Mouse (Mus musculus): ENCODE results near the gene Ltbp4. TPM values are rescaled to one million over a fixed set of nuclear protein-coding genes. Genes with fewer than 3 reads are reported as not detected.

Gene Ltbp4
- polyA plus RNA-seq, 1 experiment from 2014 or later: 40.7 TPM

DNA sequence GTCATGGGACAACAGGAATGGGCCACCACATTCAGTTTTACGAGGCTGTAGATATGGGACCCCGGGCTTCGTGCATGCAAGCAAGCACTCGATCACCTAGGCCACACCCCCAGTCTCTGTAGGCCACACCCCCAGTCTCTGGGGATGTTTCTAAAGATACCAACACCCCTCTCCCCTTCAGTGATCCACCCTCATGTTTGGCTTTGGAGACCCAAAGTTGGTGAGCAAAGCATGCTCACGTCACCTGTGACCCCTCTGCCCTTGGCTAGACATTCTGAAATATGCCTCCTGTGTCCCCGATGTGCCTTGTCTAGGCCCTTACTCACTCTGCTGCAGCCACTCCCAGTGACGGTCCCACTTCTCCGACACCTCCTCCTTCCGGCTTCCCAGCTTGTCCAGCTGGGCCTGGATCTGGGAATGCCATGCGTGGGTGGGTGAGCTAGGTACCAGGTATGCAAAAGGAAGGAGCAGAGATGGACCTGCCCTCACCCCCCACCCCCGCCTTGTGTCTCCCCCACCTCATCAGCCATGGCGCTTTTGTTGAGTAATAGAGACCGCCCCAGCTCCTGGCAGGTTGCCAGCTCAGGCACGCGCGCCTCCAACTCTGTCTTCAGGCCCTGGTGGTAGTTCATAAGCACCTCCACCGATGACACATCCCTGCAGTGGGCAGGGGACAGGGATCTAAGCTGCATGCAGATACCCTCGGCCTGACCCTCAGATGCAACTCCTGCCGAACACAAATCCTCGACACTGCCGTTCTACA, 28.8 kb upstream of the Ltbp4 start:
- Histone ChIP-seq H3K4me2 (replicated peaks; ENCODE audit: low read depth) (no peak overlapping the region; the same call in 1 of the 2 replicates), H3K27ac (ENCODE audit: low read depth, low read length) (no peak overlapping the region), H3K9ac (ENCODE audit: low read depth, low read length) (no peak overlapping the region), H3K9me3 (ENCODE audit: control insufficient read depth) (peaks cover 6% of the 10 kb centered on the region; the same call in 1 of the 2 replicates), H3K4me1 (replicated peaks; ENCODE audit: control insufficient read depth, insufficient read depth, low read length) (no peaks in the 10 kb centered on the region), H3K36me3 (ENCODE audit: control insufficient read depth, insufficient read depth) (no peaks in the 10 kb centered on the region), H3K27me3 (replicated peaks; ENCODE audit: control insufficient read depth, insufficient read depth, low read length) (peaks cover 85% of the 10 kb centered on the region), H3K4me3 (ENCODE audit: low read depth, low read length) (no peak overlapping the region)
- WGBS: 35% methylated on average over 21 of the region's 21 CpGs
- no peak for ATAC-seq
- no peak for TF ChIP-seq CTCF (IDR thresholded peaks at IDR 0.05; ENCODE audit: low read depth)

DNA sequence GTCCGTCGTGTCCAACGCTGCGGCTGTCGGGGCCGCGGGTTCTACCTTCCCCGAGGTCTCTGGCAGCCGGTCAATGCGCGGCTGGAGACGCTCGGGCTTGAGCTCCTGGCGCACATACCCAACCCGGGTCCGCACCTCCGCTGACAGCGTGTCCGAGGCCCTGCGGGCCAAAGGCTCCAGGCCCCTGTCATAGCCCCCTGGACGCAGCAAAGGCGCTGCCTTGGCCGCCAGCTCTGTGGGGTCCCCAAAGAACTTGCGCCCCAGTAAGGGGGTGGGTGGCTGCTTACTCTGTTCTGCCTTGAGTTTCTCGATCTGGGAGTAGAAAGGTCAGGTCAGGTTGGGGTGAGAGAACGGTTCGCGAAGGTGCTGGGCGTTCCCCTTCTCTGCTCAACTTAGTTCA, 26.9 kb upstream of the Ltbp4 start:
- peak overlapping the region; percentile 14 for H3K4me3 ChIP-seq (ENCODE audit: low read depth, low read length)
- no peaks in the 10 kb centered on the region for H3K9me3 ChIP-seq (ENCODE audit: control insufficient read depth)
- WGBS: 6% methylated on average over 29 of the region's 29 CpGs
- ATAC-seq: no peak
- no peak overlapping the region for H3K27ac ChIP-seq (ENCODE audit: low read depth, low read length)
- no peaks in the 10 kb centered on the region; the same call in 1 of the 2 replicates for H3K4me1 ChIP-seq (replicated peaks; ENCODE audit: control insufficient read depth, insufficient read depth, low read length)
- no peak for TF ChIP-seq CTCF (IDR thresholded peaks at IDR 0.05; ENCODE audit: low read depth)
- no peaks in the 10 kb centered on the region for H3K36me3 ChIP-seq (ENCODE audit: control insufficient read depth, insufficient read depth)
- H3K27me3 ChIP-seq (replicated peaks; ENCODE audit: control insufficient read depth, insufficient read depth, low read length): peaks cover 69% of the 10 kb centered on the region
- no peak overlapping the region for H3K9ac ChIP-seq (ENCODE audit: low read depth, low read length)
- peak overlapping the region; percentile 17; the same call in 1 of the 2 replicates for H3K4me2 ChIP-seq (replicated peaks; ENCODE audit: low read depth)

DNA sequence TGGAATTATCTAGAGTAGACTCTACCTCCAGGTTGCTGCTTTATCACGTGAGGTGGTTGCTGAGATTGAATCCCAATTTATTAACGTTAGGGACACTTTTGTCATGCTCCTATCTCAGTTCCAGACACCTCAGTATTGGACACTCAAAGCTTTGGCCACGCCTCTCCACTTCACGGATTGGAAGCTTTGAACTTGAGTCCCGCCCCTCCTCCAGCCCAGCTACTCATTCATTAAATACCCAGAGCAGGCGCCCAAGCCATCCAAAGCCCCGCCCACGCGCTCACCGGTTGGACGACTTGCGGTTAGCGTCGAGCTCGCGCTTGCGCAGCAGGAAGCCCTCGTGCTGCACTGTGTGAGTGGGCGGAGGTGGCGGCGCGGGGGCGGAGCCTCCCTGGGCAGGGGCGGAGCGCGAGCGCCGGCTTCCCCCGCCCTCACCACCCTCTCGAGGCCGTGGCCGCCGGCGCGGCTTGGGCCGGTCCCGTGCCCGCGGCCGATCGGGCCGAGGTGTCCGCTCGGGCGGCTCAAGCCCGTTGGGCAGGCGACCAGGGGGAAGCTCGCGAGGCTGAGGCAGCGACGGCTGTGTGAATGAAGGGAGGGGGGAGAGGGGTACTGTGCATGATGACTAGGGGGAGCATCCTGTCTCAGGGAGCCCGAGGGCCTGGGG, 23.9 kb upstream of the Ltbp4 start:
- H3K27me3 ChIP-seq (replicated peaks; ENCODE audit: control insufficient read depth, insufficient read depth, low read length): peaks cover 44% of the 10 kb centered on the region
- no peaks in the 10 kb centered on the region; the same call in 1 of the 2 replicates for H3K4me1 ChIP-seq (replicated peaks; ENCODE audit: control insufficient read depth, insufficient read depth, low read length)
- H3K4me2 ChIP-seq (replicated peaks; ENCODE audit: low read depth): peak overlapping the region; percentile 75
- H3K4me3 ChIP-seq (ENCODE audit: low read depth, low read length): peak overlapping the region; percentile 39
- WGBS: under 1% methylated on average over 52 of the region's 52 CpGs
- H3K36me3 ChIP-seq (ENCODE audit: control insufficient read depth, insufficient read depth): no peaks in the 10 kb centered on the region
- peak overlapping the region; percentile 50 for H3K9ac ChIP-seq (ENCODE audit: low read depth, low read length)
- H3K9me3 ChIP-seq (ENCODE audit: control insufficient read depth): no peaks in the 10 kb centered on the region
- TF ChIP-seq CTCF (IDR thresholded peaks at IDR 0.05; ENCODE audit: low read depth): no peak
- no peak overlapping the region for H3K27ac ChIP-seq (ENCODE audit: low read depth, low read length)
- peak; percentile 93 for ATAC-seq

DNA sequence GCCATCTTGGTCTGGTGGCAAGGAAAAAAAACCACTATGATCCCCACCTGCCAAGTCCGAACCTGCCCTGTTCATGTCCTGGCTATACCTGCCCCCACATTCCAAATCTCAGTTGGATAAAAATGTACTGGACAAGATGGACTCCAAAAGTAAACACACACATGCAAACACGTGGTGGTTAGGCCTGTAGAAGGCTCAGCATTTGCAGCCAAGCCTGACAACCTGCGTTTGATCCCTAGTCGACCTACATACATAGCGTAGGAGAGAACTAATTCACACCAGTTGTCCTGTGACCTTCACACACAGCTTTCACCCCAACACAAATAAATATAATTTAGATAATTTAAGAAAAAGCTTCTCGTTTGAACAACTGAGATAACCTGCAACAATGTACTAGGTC, 23.3 kb upstream of the Ltbp4 start:
- no peak overlapping the region; the same call in 1 of the 2 replicates for H3K4me2 ChIP-seq (replicated peaks; ENCODE audit: low read depth)
- H3K36me3 ChIP-seq (ENCODE audit: control insufficient read depth, insufficient read depth): no peaks in the 10 kb centered on the region
- no peaks in the 10 kb centered on the region for H3K9me3 ChIP-seq (ENCODE audit: control insufficient read depth)
- H3K9ac ChIP-seq (ENCODE audit: low read depth, low read length): no peak overlapping the region
- H3K4me1 ChIP-seq (replicated peaks; ENCODE audit: control insufficient read depth, insufficient read depth, low read length): peaks cover 3% of the 10 kb centered on the region; the same call in 1 of the 2 replicates
- peaks cover 37% of the 10 kb centered on the region for H3K27me3 ChIP-seq (replicated peaks; ENCODE audit: control insufficient read depth, insufficient read depth, low read length)
- H3K27ac ChIP-seq (ENCODE audit: low read depth, low read length): no peak overlapping the region
- 51% methylated on average over 6 of the region's 6 CpGs for WGBS
- H3K4me3 ChIP-seq (ENCODE audit: low read depth, low read length): no peak overlapping the region
- no peak for ATAC-seq
- TF ChIP-seq CTCF (IDR thresholded peaks at IDR 0.05; ENCODE audit: low read depth): no peak

DNA sequence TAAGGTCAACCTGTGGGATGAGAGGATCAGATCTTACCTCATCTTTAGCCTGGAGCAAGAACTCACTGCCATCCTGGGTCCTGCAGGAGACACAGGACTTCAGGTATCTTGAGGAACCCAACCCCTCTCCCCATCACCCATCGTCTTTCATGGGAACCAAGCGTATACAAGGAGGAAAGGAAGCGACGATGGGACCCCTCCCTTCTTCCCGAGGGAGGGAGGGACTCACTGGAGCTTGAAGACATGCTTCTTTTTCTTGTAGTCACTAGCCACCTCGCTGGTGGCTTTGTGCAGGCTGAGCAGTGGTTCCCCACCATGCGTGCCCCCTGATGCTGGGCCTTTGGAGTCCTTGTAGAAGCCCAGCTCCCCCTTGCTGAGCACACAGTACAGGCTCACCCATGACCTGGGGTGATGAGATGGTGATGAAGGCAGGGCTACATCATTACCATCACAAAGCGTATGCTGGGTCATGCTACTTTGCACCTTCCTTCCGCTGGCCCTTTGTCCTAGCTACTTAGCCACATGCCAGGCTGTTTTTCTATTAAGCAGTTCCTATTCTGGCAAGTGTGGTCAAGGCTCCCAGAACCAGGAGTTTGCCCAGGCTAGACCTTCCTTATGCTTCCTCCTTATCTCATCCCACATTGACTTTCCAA, 22.3 kb upstream of the Ltbp4 start:
- Histone ChIP-seq H3K27ac (ENCODE audit: low read depth, low read length) (no peak overlapping the region), H3K4me1 (replicated peaks; ENCODE audit: control insufficient read depth, insufficient read depth, low read length) (peaks cover 6% of the 10 kb centered on the region), H3K9ac (ENCODE audit: low read depth, low read length) (no peak overlapping the region), H3K4me2 (replicated peaks; ENCODE audit: low read depth) (no peak overlapping the region), H3K4me3 (ENCODE audit: low read depth, low read length) (no peak overlapping the region), H3K27me3 (replicated peaks; ENCODE audit: control insufficient read depth, insufficient read depth, low read length) (peaks cover 28% of the 10 kb centered on the region), H3K36me3 (ENCODE audit: control insufficient read depth, insufficient read depth) (no peaks in the 10 kb centered on the region), H3K9me3 (ENCODE audit: control insufficient read depth) (no peaks in the 10 kb centered on the region)
- no peak for TF ChIP-seq CTCF (IDR thresholded peaks at IDR 0.05; ENCODE audit: low read depth)
- WGBS: 90% methylated on average over 9 of the region's 9 CpGs
- ATAC-seq: no peak

DNA sequence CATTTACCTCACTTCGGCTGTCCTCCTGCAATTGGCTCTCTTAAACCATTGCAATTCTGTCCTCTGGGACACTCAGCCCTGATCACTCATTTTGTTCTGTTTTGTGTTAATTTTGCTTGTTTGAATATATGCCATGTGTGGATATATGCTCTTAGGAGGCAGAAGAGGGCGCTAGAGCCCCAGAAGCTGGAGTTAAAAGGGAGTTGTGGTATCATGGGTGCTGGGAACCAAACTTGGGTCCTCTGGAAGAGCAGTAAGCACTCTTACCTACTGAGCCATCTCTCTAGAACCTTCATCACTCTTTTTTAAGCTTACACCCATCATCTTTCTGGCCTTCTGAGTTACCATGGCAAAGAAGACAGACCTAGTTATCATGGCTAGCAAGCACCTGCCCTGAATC, 21.7 kb upstream of the Ltbp4 start:
- Histone ChIP-seq H3K4me3 (ENCODE audit: low read depth, low read length) (no peak overlapping the region), H3K9ac (ENCODE audit: low read depth, low read length) (no peak overlapping the region), H3K27ac (ENCODE audit: low read depth, low read length) (no peak overlapping the region), H3K36me3 (ENCODE audit: control insufficient read depth, insufficient read depth) (no peaks in the 10 kb centered on the region), H3K4me2 (replicated peaks; ENCODE audit: low read depth) (no peak overlapping the region), H3K4me1 (replicated peaks; ENCODE audit: control insufficient read depth, insufficient read depth, low read length) (peaks cover 7% of the 10 kb centered on the region), H3K27me3 (replicated peaks; ENCODE audit: control insufficient read depth, insufficient read depth, low read length) (peaks cover 22% of the 10 kb centered on the region), H3K9me3 (ENCODE audit: control insufficient read depth) (no peaks in the 10 kb centered on the region)
- 76% methylated on average over 2 of the region's 2 CpGs for WGBS
- TF ChIP-seq CTCF (IDR thresholded peaks at IDR 0.05; ENCODE audit: low read depth): 0 out of 2 replicates have a peak, but pooled peaks have one; percentile 16
- no peak for ATAC-seq

All from intestine, postnatal 0 days (tissue).